Mouse (Mus musculus) c-Kit-positive CD71-positive TER-119-positive erythroid progenitor cells, embryonic 14.5 days (primary cell): ENCODE measurements around the gene Rps21.
"Not testable (repeated sequence)": the region's sequence is repeated elsewhere in the genome, so short reads cannot be mapped to it uniquely, and the experiment has no call there.

Experiments
- DNase-seq: peaks from one replicate; pipeline ENCODE4 v3.0.0-alpha.2; 2013; ENCODE audit warnings: low spot score

Rps21 gene

GRCm38 (mm10) chr2:180259826-180260609, 2.8 kb downstream of the Rps21 start:
- not testable (repeated sequence) for DNase-seq

GRCm38 (mm10) chr2:180260610-180261480, 3.7 kb downstream of the Rps21 start:
- no peak for DNase-seq

- DNase-seq, result no peak
Observed at GRCm38 (mm10) chr2:180261901-180262300, 4.7 kb downstream of the Rps21 start.

GRCm38 (mm10) chr2:180262441-180262840, 5.3 kb downstream of the Rps21 start:
- no peak for DNase-seq

GRCm38 (mm10) chr2:180262891-180263290, 5.7 kb downstream of the Rps21 start:
- no peak for DNase-seq

GRCm38 (mm10) chr2:180267955-180268354, 10.8 kb downstream of the Rps21 start:
- no peak for DNase-seq

GRCm38 (mm10) chr2:180269329-180269728, 12.2 kb downstream of the Rps21 start:
- no peak for DNase-seq

GRCm38 (mm10) chr2:180270537-180271255, 13.5 kb downstream of the Rps21 start:
- DNase-seq, result no peak

GRCm38 (mm10) chr2:180271804-180272395, 14.7 kb downstream of the Rps21 start:
- no peak for DNase-seq

- DNase-seq, result no peak
Observed at GRCm38 (mm10) chr2:180272884-180273321, 15.7 kb downstream of the Rps21 start.

GRCm38 (mm10) chr2:180273394-180274244, 16.4 kb downstream of the Rps21 start, which contains the start of gene Cables2:
Gene Cables2 (minus strand): TSS chr2:180273496.
- peak; percentile 96 for DNase-seq

GRCm38 (mm10) chr2:180274523-180274922, 17.3 kb downstream of the Rps21 start:
- DNase-seq, result no peak

GRCm38 (mm10) chr2:180275836-180276235, 18.7 kb downstream of the Rps21 start:
- peak; percentile 67 for DNase-seq

- DNase-seq, result no peak
Observed at GRCm38 (mm10) chr2:180276385-180276784, 19.2 kb downstream of the Rps21 start.

- no peak for DNase-seq
Observed at GRCm38 (mm10) chr2:180276851-180277259, 19.7 kb downstream of the Rps21 start.

- no peak for DNase-seq
Observed at GRCm38 (mm10) chr2:180277773-180278320, 20.7 kb downstream of the Rps21 start.

- no peak for DNase-seq
Observed at GRCm38 (mm10) chr2:180279321-180279720, 22.1 kb downstream of the Rps21 start.

- DNase-seq, result no peak
Observed at GRCm38 (mm10) chr2:180288966-180289365, 31.8 kb downstream of the Rps21 start.

GRCm38 (mm10) chr2:180289440-180290108, 32.4 kb downstream of the Rps21 start, which contains the start of gene Rbbp8nl:
Gene Rbbp8nl (minus strand): TSS chr2:180289879.
- no peak for DNase-seq

GRCm38 (mm10) chr2:180290503-180290902, 33.3 kb downstream of the Rps21 start:
- DNase-seq, result no peak
